Mouse (Mus musculus): ENCODE results near the gene Olfr1228.

- TF ChIP-seq CTCF (IDR thresholded peaks at IDR 0.05; ENCODE audit: extremely low read depth, insufficient read depth, low read length) = no peak
- TF ChIP-seq POLR2A (IDR thresholded peaks at IDR 0.05; ENCODE audit: extremely low read depth, insufficient read depth, low read length) = no peak
Measured at GRCm38 (mm10) chr2:89287914-89288313, 34.1 kb upstream of the Olfr1228 start, which contains the start of gene Olfr1229.

All from cortical plate, adult 2 months (tissue).